Mouse (Mus musculus) adrenal gland, postnatal 0 days (tissue): ENCODE results near the gene Olfr183. TPM values are rescaled to one million over a fixed set of nuclear protein-coding genes. Genes with fewer than 3 reads are reported as not detected.

Experiments used
- polyA plus RNA-seq: library from polyadenylated mRNA; unstranded; fragments of >200 nt; fragmentation: Nextera tagmentation; extraction: Ambion mirVana; gene quantifications from 2 replicates; pipeline ENCODE4 v1.2.1, GENCODE M21; 2015

The Olfr183 gene
- polyA plus RNA-seq: not detected in 2 replicates

GRCm38 (mm10) chr16:58995057-58995456 lies at the start of gene Olfr183:
Olfr183 (plus strand) TSS chr16:58995357.

GRCm38 (mm10) chr16:59030191-59030590 lies 35.0 kb downstream of the Olfr183 start, which contains the start of gene Olfr186:
Olfr186 (minus strand) TSS chr16:59030291.

GRCm38 (mm10) chr16:59039710-59040109 lies 44.6 kb downstream of the Olfr183 start, which contains the start of gene Olfr187:
Olfr187 (minus strand) TSS chr16:59039767.

Other genes starting within 250 kb of the Olfr183 start
- gene Olfr172, start 232.2 kb upstream of the Olfr183 start, polyA plus RNA-seq: not detected in 2 replicates
- gene Olfr173, start 195.1 kb upstream of the Olfr183 start, polyA plus RNA-seq: not detected in 2 replicates
- not detected in 2 replicates for gene Olfr175-ps1, start 168.6 kb upstream of the Olfr183 start, polyA plus RNA-seq
- gene Olfr177, start 120.6 kb upstream of the Olfr183 start, polyA plus RNA-seq: not detected in 2 replicates
- gene Olfr178, start 103.3 kb upstream of the Olfr183 start, polyA plus RNA-seq: not detected in 2 replicates
- not detected in 2 replicates for gene Olfr181, start 66.6 kb upstream of the Olfr183 start, polyA plus RNA-seq
- gene Olfr180, start 66.0 kb upstream of the Olfr183 start, polyA plus RNA-seq: not detected in 2 replicates
- gene Olfr186, start 34.9 kb downstream of the Olfr183 start, polyA plus RNA-seq: not detected in 2 replicates
- not detected in 2 replicates for gene Olfr187, start 44.4 kb downstream of the Olfr183 start, polyA plus RNA-seq
- gene Olfr190, start 82.6 kb downstream of the Olfr183 start, polyA plus RNA-seq: not detected in 2 replicates
- not detected in 2 replicates for gene Olfr191, start 94.5 kb downstream of the Olfr183 start, polyA plus RNA-seq
- not detected in 2 replicates for gene Olfr193, start 116.5 kb downstream of the Olfr183 start, polyA plus RNA-seq
- not detected in 2 replicates for gene Olfr194, start 125.7 kb downstream of the Olfr183 start, polyA plus RNA-seq
- not detected in 2 replicates for gene Olfr195, start 151.7 kb downstream of the Olfr183 start, polyA plus RNA-seq
- not detected in 2 replicates for gene Olfr196, start 175.1 kb downstream of the Olfr183 start, polyA plus RNA-seq
- not detected in 2 replicates for gene Olfr198, start 208.2 kb downstream of the Olfr183 start, polyA plus RNA-seq
- gene Olfr199, start 224.4 kb downstream of the Olfr183 start, polyA plus RNA-seq: not detected in 2 replicates